Mouse (Mus musculus): ENCODE measurements at regions not wholly inside any gene's neighbourhood (a gene's known extent, or its start where the extent isn't known, plus 50 kb on each side); places are given as distances from the start of the nearest gene placed in this dataset.

DNA sequence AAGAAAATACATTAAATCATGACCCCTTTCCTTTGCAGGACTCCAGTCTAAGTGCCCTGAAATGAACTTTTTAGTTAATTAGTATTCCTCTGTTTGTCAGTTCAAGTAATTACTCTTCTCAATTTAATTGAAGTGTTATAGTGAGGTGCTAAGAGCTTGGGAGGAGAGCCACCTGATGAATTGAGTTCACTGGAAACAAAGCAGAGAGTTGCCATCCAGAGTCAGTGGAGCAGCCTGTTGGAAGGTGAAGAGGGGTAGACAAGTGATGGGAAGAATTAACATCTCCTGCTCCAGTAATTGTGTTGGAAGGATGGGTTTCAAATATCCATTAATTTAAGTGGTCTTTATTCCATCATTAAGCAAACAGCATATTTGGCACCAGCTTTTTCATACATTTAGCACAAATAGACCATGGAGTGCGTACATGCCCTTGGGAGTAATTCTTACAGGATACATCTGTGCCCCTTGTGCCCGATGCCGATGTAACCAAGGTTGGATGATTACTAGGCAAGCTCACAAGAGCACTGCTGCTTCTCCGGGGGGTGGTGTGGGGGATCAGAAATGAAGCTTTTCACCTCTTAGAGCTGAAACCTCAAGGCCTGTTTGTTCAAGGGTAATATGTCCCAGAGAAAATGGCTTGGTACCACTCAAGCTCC is 739.3 kb downstream of the Galc start:
- TF ChIP-seq EP300 (IDR thresholded peaks at IDR 0.05), result no peak
- no peak for TF ChIP-seq CTCF (IDR thresholded peaks at IDR 0.05)
